Mouse (Mus musculus): ENCODE data around the gene Prdm16.

The Prdm16 gene

DNA sequence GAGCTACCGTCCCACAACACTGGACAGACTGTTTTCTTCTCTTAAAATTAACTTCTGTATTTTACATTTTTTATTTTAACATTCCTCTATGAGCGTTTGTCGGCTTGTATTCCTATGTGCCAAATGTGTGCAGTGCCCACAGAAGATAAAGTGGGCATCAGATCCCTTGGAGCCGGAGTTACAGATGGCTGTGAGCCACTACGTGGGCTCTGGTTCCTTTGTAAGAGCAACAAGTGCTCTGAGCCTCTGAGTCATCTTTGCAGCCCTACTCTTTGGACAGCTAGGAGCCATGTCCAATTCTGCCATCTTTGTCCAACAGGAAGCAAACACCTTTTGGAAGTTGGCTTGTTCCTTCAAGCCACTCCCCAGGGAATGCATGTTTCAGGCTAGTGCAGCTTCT is 78.6 kb downstream of the Prdm16 start:
- no peak for DNase-seq (ENCODE audit: extremely low read depth, low read depth, low spot score)

DNA sequence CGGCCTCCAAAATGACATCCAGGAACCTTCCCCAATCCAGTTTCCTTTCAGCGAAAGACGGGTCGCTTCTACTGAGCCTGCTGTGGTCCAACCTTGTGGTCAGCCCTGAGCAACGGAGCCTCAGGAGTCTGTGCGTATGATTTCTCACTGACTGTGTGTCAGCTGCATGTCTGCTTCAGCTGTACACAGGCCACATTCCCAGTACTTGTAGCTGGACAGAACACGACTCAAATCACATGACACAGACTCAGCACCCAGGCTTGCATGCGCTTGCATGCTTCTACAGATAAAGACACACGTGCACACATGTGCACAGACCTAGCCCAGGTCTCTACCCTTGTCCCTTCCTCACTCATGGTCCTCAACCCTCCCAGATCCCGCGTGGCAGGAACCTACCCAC is 79.5 kb downstream of the Prdm16 start:
- no peak for DNase-seq (ENCODE audit: extremely low read depth, low read depth, low spot score)

DNA sequence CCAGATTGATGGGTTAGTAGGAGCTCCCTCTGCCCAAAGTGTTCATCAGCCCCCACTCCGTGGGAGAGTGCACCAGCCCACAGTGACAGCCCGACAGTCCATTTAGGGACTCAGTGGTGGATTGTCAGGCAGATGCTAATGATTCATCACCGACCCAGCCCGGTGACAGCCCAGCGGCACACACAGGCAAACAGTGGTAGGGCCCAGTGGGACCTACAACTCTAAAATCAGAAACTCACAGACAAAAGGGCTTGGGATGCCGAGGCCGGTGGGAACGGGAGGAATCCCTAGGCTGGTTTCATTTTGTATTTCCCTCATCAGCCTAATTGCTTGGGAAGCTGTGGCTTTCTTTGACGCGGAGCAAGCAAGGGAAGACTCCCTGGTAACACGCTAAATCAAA is 80.3 kb downstream of the Prdm16 start:
- DNase-seq (ENCODE audit: extremely low read depth, low read depth, low spot score) = no peak

DNA sequence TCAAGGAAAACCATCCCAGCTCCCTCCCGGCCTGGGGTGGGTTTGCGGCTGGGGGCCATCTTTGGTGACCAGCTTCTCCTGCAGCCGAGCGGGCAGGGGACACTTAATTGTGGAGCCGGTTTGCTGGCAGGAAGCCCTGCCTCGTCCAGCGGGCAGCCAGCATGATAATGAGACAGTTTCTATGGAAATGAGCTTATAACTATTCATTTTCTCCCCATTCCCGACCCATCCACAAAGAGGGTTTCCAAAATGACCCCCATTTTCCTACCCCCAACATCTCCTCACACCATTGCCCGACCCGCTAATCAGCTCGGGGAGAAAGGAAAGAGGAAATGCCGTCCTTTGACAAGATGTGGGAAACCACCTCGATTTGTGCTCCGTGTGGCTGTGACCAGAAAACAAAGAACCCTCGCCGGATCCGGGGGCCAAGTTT is 86.7 kb downstream of the Prdm16 start:
- DNase-seq (ENCODE audit: extremely low read depth, low read depth, low spot score) = no peak

DNA sequence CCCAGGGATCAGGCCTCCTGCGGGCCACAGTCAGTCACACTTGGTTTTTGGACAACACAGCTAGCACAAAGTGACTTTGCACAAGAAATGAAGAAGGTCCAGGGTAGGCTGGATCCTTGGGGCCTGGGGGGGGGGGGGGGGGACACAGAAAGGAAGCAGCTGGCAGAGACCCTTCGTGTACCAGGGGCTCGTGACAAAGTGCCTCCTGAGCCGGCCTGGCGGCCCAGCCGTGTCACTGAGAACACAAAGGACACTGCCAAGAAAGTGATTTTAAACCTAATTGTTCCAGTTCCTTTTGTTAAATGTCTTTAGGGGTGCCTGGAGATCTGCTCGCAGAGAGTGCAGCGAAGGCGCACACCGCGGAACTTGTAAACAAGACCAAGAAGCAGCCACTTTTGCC is 87.2 kb downstream of the Prdm16 start:
- no peak for DNase-seq (ENCODE audit: extremely low read depth, low read depth, low spot score)

DNA sequence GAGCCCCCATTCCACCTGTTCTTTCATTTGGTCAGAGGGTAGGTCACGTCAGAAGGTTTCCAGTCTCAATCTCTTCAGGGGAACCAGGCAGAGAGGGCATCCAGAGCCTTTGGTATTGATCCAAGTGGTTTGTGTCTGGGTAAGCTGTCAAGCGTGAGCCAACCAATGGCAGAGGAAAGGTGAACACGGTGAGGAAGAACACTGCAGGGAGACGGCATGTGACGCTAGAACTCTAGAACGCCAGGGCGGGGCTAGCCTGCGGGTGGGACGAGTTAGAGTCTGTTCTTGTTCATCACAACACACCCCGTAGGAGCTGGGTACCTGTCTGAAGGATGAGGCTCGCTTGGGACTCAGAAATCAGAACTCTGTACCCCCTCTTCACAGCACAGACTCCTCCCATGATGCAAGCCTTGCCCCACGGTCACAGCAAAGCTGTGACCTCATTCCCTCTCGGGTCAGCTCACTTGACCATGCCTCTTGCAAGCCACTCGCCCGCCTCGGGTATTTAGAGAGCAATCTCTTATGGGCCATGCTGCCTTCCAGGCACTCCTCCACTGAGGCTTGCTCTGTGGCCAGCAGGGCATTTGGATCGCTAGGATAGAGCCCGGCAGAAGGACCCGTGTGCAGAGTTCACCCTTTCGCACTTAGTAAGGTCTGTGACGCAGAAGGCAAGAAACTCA is 89.4 kb downstream of the Prdm16 start:
- DNase-seq (ENCODE audit: extremely low read depth, low read depth, low spot score) = no peak

DNA sequence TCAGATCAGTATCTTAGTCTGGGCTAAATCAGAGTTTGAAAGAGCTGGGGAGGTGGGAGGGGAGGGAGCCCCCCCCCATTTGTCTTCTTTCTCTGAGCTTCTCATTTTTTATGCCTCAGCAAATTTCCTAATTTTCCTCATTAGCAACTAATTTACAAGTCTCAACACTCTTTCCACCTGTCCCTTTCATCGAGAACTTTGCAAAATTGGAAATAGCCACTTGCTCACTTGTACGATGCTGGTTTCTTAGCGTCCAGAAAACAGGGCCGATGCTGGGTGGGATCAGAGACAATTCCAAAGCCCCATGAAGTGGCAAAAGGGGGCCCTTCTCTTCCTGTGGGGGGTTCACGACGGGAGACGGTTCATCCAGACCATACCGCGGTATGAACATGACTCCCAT is 91.4 kb downstream of the Prdm16 start:
- no peak for DNase-seq (ENCODE audit: extremely low read depth, low read depth, low spot score)

DNA sequence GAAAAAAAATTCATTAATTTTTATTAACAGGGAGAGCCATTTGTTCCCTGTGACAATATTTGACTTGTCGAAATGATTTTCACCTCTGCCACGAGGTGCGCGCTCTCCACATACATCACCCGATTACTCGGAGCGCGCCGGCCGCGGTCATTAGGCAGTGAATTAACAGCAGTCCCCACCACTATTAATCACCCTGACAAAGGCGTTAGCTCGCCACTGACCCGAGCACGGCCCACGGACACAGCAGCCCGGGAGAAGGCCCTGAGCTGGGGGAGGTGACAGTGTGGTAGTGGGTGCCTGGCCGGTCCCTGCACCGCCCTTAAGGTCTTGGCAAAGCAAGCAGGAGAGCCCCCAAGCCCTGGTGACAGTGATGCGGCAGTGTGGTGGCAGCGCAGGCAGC is 92.8 kb downstream of the Prdm16 start:
- no peak for DNase-seq (ENCODE audit: extremely low read depth, low read depth, low spot score)

DNA sequence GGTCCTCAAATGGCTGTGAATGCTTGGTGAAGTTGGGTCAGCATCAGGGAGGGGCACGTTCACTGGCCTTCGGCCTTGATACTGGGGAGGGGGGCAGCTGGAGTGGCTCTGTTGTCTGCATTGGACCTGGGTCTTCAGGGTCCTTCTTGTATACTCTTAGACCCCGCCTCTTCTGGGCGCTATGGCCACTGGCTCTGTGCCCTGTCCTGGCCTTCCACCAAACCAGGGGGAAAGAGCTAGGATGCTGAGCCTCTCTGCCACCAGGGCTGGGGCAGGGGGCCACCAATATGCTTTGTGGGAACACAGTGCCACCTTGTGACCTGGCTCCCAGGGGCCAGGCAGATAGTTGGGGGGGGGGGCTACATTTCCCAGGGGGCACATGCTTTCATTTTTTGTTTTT is 93.5 kb downstream of the Prdm16 start:
- no peak for DNase-seq (ENCODE audit: extremely low read depth, low read depth, low spot score)

DNA sequence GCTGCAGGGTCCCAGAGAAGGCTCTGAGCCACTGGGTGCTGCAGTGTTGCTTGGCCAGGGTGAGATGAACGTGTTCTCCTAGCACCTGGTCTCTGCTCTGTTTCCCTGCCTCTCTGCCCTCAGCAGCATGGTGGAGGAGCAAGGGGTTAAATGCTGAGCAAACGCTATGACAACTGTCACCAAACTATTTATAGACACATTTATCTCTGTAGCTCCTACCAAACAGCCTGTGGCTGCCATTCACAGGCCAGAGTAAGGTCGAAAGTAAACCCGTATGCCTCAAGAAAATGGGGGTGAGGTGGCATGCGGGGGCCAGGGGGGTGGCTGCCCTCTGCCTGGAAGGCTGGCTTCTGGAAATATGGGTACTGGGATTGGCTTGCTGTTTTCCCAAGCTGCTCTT is 94.1 kb downstream of the Prdm16 start:
- DNase-seq (ENCODE audit: extremely low read depth, low read depth, low spot score) = no peak

DNA sequence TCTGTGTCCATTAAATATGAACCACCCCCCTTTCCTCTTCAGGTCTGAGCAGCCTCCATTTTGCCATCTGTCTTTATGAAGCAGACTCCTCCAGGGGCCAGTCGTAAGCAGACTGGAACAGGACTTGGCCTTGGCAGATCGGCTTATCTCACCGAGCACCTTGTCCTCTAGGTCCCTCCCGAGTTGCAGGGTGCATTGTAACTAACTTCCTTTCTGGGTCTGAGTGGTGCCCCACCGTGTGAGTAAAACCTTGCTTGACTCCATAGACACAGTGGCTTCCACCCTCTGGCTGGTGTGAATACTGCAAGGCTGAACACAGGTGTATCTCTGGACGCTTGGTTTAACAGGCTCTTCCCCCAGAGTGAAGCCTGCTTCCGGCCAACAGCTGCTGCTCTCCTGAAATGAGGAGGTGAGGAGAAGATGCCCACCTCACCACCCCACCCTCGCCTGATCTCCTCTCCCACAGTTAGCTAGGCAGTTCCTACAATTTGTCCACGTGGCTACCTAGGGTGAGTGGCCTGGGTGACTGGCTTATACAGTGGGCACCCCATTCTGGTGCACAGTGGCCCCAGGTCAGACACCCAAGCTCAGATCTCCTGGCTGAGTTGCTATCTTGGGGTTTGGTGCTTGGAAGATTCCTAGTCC is 94.9 kb downstream of the Prdm16 start:
- no peak for DNase-seq (ENCODE audit: extremely low read depth, low read depth, low spot score)

DNA sequence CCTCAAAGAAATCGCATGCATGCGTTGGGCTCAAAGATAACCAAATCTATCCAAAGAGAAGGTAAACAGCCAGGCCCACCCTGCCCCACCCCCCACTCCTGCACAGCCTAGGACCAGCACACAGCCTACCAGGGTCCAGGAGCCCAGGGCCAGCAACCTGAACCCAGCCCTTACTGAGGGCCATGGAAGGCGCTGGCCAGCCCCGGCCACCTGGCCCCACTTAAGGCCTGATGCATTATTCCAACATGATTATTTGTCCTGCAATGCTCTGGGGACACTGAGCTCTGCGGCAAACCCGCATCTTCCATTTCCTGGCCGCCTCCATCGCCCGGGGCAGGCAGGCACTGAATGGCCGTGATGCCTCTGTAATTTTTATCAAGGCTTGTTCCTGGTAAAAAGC is 96.0 kb downstream of the Prdm16 start:
- DNase-seq (ENCODE audit: extremely low read depth, low read depth, low spot score) = no peak

DNA sequence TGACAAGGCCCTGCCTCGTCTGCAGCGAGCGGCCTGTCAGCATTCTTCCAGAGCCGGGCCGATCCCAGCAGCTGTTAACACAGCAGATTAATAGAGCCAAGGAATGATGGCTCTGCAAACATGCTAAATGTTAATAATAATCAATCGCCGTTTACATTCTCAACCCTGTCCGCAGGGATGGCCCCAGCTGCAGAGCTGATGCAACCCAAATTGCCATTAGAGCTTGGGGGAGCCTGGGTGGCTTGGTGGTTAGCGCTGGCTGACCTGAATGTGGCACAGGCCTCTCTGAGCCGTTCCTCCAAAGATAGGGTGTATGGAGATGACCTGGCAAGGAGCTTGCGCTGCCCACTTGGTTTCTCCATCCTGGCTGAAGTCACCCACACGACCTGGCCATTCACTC is 97.0 kb downstream of the Prdm16 start:
- no peak for DNase-seq (ENCODE audit: extremely low read depth, low read depth, low spot score)

DNA sequence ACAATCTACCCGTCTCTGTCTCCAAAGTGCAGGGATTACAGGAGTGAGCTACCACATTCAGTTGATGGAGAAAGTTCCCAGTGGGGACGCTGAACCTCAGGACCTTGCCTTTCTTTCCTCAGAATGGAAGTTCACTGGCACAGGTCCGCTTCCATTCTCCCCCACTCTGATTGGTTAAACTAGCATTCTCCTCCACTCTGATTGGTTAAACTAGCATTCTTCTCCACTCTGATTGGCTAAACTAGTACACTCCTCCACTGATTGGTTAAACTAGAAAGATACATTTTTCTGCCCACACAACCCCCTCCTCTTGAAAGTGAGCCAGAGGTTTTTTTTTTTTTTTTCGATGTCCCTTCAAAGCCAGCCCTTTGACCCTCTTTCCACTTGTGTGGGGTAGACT is 97.9 kb downstream of the Prdm16 start:
- no peak for DNase-seq (ENCODE audit: extremely low read depth, low read depth, low spot score)

DNA sequence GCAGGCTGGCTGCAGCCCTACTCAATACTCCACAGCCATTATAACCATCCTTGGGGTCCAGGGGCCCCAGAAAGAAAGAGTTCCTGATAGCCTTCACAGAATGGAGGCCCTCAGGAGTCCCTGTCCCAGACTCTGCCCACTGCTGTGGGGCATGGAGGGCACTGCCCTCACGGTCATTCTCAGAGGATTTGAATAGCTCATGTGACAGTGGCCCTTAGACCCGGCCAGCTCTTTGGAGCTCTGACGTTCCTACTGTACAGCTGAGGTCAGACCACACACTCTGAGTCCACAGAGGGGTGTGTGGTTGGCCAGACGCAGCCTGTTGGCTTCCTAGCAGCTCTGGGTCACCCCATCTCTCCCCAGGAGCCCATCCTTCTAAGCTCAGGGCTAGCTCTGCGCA is 100.6 kb downstream of the Prdm16 start:
- no peak for DNase-seq (ENCODE audit: extremely low read depth, low read depth, low spot score)

DNA sequence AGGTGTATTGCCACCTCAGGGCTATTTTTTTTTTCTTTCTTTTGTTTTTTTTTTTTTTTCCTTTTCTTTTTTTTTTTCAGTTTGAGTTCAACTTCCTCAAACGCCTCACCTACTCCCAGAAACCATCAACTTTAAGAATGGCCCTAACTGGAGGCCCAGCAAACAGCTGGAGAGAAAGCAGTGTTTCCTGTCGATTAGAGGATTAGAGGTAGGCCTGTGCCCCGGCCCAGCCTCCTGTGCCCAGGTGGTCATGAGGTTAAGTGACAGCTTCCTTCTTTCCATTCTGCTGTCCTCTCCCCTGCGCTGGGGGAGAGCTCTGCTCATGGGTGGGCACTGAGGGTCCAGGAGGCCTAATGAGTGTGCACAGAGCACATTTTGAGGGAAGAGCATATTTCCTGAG is 105.3 kb downstream of the Prdm16 start:
- DNase-seq (ENCODE audit: extremely low read depth, low read depth, low spot score) = no peak

DNA sequence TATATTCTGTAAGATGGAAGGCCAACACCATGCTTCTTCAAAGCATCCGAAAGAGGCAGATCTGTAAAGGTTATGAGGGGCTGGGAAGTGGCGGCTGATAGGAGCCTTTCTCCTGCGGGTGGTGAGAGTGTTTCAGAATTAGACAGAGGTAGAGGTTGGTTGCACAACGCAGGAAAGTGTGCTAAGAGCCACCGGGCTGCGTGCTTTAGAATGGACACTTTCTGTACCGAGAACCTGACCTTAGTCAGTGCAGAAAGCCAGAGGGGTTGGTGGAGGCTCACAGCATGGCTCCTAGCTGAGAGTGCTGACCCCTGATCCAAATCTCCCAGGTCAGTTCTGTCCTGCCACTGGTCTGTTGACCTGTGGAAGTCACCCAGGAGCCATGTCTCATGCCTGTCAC is 106.3 kb downstream of the Prdm16 start:
- DNase-seq (ENCODE audit: extremely low read depth, low read depth, low spot score) = no peak

DNA sequence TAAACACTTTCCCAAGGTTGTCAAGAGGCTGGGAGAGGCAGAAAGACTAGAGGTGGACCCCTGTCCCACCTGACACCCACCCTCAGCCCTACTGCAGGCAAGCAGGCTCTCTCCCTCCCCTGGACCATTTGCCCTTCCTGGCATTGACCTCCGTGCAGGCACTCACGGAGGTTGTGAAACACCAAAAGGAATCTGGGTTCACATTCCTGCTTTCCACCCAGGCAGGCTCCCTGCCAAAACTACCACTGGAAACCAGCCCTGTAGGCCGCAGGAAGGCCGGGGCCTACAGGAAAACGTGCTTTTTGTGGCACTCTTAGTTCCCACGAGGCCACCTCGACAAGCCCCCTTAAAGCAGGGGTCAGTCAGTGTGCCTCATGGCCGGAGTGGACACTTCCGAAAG is 109.2 kb downstream of the Prdm16 start:
- no peak for DNase-seq (ENCODE audit: extremely low read depth, low read depth, low spot score)

DNA sequence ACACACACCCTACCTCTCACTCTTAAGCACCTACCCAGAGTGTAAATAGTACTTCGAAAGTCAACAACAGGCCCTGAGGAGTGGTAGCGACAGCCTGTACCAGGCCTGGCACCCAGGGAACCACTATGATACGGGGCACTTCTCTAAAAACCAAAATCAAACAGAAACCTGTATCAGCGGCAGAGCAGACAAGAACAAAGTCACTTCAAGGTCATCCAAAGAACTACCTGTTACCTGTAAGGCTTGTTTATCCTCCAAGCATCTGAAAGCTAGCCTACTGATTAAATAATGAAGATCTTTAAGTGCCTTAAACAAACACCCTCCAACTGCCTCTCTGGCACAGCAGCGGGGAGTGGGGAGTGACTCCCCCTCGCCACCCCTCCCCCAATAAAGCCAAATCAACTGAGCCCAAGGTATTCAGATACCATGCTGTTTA is 110.3 kb downstream of the Prdm16 start:
- DNase-seq (ENCODE audit: extremely low read depth, low read depth, low spot score) = no peak

DNA sequence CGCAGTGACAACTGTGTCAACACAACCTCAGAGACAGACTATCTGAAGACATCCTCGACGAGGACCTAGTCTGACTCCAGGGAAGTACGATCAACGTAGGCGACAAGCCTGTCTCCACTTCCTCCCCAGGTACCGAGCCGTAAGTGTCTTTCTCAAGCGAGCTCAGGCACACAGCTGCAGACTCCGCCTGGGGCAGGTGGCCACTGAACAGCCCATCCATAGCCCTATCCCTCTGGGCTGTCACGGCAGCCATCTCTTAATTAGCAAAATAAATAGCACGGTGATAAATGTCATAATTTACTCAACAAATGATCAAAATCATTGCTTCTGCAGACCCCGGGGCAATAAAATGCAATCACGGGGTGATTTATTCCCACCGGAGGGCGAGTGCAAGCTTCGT is 112.8 kb downstream of the Prdm16 start:
- no peak for DNase-seq (ENCODE audit: extremely low read depth, low read depth, low spot score)

DNA sequence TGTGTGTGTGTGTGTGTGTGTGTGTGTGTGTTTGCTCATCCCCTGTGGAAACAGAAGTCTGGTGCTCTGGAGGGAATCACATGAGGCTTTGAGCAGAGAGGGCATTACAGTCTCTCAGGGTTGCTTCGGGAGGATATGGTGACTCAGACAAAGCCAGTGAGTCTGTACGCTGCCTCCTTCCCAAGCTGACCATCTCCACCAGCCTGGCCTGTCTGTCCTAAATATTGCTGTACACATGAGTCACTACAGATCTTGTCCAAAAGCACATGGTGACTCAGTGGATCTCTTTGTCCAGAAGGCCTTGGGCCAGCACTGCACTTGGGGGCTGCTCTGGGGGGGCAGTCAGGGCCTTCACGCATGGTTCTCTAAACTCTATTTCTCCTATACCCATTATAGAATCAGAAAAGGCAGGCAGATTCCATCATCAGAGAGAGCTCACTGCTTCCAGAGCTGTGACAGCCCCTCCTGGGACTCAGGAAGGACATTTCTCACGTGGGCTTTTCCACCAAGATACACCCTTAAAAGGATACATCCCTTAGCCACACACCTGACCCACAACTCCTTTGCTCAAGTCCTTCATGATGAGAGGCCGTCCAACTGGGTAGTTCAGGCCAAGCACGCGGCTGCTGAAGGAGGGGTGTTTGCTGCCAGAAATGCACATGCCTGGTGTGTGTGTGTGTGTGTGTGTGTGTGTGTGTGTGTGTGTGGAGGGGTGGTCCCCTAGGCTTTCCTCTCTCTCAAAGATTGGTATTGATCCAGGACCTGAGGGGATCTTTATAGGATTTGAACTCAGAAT is 114.6 kb downstream of the Prdm16 start:
- no peak for DNase-seq (ENCODE audit: extremely low read depth, low read depth, low spot score)

DNA sequence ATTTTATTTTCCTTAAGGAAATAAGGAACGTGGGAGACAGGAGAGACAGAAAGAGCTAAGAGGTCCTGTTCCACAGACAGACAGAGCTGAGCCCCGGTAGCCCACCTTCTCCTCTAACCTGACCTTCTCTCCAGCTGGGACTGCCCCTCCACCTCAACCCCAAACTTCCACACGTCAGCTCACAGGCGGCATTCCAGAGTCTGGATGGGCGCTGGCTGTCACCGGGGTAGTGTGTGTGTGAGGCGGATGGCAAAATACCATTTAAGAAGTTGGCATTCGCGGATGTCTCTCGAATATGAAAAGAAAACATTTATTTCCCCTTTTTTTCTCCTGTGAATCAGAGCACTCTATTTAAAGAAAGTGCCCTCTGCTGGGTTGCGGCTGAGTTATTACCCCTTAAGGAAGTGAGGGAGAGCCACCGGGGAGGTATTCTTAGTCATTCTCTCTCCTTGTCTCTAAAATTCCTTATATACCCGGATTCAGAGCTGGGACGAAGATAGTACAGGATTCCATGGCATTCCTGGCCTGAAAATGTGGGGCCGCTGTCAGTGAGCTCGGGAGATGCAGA is 117.1 kb downstream of the Prdm16 start:
- no peak for DNase-seq (ENCODE audit: extremely low read depth, low read depth, low spot score)
